Mouse (Mus musculus): Measurements from ENCODE around the gene Gm42791.

DNA sequence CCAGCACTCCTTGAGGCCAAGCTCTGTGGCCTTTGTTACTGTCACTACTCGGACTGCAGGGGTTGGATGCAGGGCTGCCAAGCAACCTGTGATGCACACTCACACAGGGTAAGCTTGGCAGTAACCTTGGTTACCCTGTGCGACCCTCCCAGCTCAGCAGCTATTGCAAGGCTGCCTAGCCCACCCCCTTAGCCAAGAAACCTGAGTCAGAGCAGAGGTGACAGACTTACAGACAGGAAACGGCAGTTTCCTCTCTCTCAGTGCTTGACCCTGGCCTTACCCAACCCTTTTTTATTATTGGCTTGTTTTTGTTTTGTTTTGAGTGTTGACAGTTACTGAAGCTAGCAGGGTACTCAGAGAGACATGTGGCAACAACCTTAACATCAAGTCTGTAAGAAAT, 82.7 kb downstream of the Gm42791 start:
- TF ChIP-seq EP300 (IDR thresholded peaks at IDR 0.05; ENCODE audit: low read length) (no peak), CTCF (conservative IDR thresholded peaks at IDR 0.05 in 1 of 2, IDR thresholded peaks at IDR 0.05 in 1 of 2; ENCODE audit: low read depth in 2 of 2, low read length in 2 of 2) (no peak), BHLHE40 (IDR thresholded peaks at IDR 0.05; ENCODE audit: low read depth, low read length) (no peak), TCF12 (IDR thresholded peaks at IDR 0.05; ENCODE audit: low read depth, low read length) (no peak), MYC (IDR thresholded peaks at IDR 0.05; ENCODE audit: low read depth, low read length) (no peak)
